ENCODE assay signal across 24 mouse cellular contexts in the genomic region with DNA sequence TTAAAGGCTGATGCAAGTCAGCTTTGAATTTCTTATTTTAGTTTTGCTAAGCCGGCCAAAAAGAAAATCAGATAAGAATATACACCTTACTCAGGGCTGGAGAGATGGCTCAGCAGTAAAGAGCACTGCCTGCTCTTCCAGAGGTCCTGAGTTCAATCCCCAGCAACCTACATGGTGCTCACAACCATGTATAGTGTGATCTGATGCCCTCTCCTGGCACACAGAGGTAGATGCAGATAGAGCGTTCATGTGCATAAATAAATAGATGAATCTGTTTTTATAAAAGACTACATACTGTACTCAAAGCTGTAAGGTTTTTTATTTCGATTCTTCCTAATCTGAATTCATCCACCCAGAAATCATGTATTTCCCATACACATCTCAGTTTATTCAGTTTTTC.
DNase-seq lines count a peak whose midpoint lies in the region; ATAC-seq and TF ChIP-seq lines count a peak whose summit lies in the region.
"Had no signal": no experiment of that assay in that cellular context is flagged by ENCODE, and none has a peak within 500 bp of the region (broad histone marks: within the 10 kb centered on the region; RNA-seq: fewer than 3 reads in every experiment).

No protein-coding gene starts in this region.

- no peak for ATAC-seq in kidney, postnatal 0 days (replicated peaks; ENCODE audit: low FRiP score, low read depth)
- ATAC-seq in midbrain, postnatal 0 days (ENCODE audit: low FRiP score), result no peak
- no peak for ATAC-seq in midbrain, embryonic 16.5 days
- ATAC-seq in granulocyte monocyte progenitor cell, adult 5-6 weeks (replicated peaks; ENCODE audit: poor library complexity, severe bottlenecking), result no peak
- ATAC-seq: forebrain, embryonic 16.5 days; liver, embryonic 12.5 days; liver, postnatal 0 days had no signal

- no peak overlapping the region for H3K27ac ChIP-seq in gastrocnemius, adult 2 months
- no peak overlapping the region for H3K27ac ChIP-seq in kidney, postnatal 0 days
- H3K27ac ChIP-seq in midbrain, postnatal 0 days (ENCODE audit: low read depth, low read length), result no peak overlapping the region
- H3K27ac ChIP-seq in midbrain, embryonic 16.5 days (ENCODE audit: low read length), result no peak overlapping the region
- H3K27ac ChIP-seq: embryonic facial prominence, embryonic 13.5 days; hindbrain, embryonic 14.5 days; liver, embryonic 12.5 days; neural tube, embryonic 13.5 days had no signal

- DNase-seq in gastrocnemius, adult 2 months, result no peak
- no peak for DNase-seq in gastrocnemius, postnatal 36 days
- no peak for DNase-seq in kidney, postnatal 0 days (ENCODE audit: low spot score)
- DNase-seq in kidney, adult 18-20 months, result no peak
- no peak for DNase-seq in midbrain, postnatal 0 days (ENCODE audit: low spot score)
- no peak for DNase-seq in adrenal gland, adult (ENCODE audit: inconsistent age in 2 of 2, low spot score in 1 of 2)
- DNase-seq: adrenal gland, postnatal 14 days; cerebellum, adult 11 months; cerebellum, postnatal 10 days; kidney, adult 9 months; kidney, postnatal 14 days; left cerebral cortex, postnatal 4 days; liver, postnatal 0 days; lung, postnatal 14 days had no signal

- no peak overlapping the region for H3K4me2 ChIP-seq in kidney, postnatal 0 days (ENCODE audit: low read length)
- no peak overlapping the region for H3K4me2 ChIP-seq in midbrain, postnatal 0 days (ENCODE audit: low read depth, low read length, poor library complexity, severe bottlenecking)
- no peak overlapping the region for H3K4me2 ChIP-seq in midbrain, embryonic 16.5 days (ENCODE audit: low read length)
- H3K4me2 ChIP-seq: embryonic facial prominence, embryonic 13.5 days; heart, embryonic 11.5 days; hindbrain, embryonic 14.5 days; liver, embryonic 12.5 days; midbrain, embryonic 11.5 days; neural tube, embryonic 13.5 days had no signal

- no peaks in the 10 kb centered on the region for H3K9me3 ChIP-seq in kidney, postnatal 0 days (replicated peaks; ENCODE audit: low read length)
- H3K9me3 ChIP-seq in midbrain, postnatal 0 days (ENCODE audit: low read length), result no peaks in the 10 kb centered on the region
- no peaks in the 10 kb centered on the region for H3K9me3 ChIP-seq in midbrain, embryonic 16.5 days (replicated peaks; ENCODE audit: control insufficient read depth, low read length, poor library complexity, severe bottlenecking)
- H3K9me3 ChIP-seq: neural tube, embryonic 13.5 days had no signal

- no peaks in the 10 kb centered on the region for H3K27me3 ChIP-seq in kidney, postnatal 0 days (ENCODE audit: insufficient read depth, low read length)
- H3K27me3 ChIP-seq in midbrain, postnatal 0 days (ENCODE audit: insufficient read depth, low read length), result no peaks in the 10 kb centered on the region
- H3K27me3 ChIP-seq in midbrain, embryonic 16.5 days (ENCODE audit: control insufficient read depth, insufficient read depth, low read depth, low read length), result no peaks in the 10 kb centered on the region
- H3K27me3 ChIP-seq: embryonic facial prominence, embryonic 13.5 days; liver, embryonic 12.5 days; neural tube, embryonic 13.5 days had no signal

- no peak overlapping the region for H3K4me3 ChIP-seq in gastrocnemius, adult 2 months
- H3K4me3 ChIP-seq in kidney, postnatal 0 days (replicated peaks; ENCODE audit: low read depth, low read length), result no peak overlapping the region
- no peak overlapping the region for H3K4me3 ChIP-seq in midbrain, postnatal 0 days (ENCODE audit: low read depth, low read length)
- H3K4me3 ChIP-seq in midbrain, embryonic 16.5 days (ENCODE audit: low read depth, low read length), result no peak overlapping the region
- H3K4me3 ChIP-seq: embryonic facial prominence, embryonic 13.5 days; erythroblast, embryonic 14.5 days; liver, embryonic 12.5 days; neural tube, embryonic 13.5 days had no signal

- H3K9ac ChIP-seq in kidney, postnatal 0 days (ENCODE audit: low read depth, low read length), result no peak overlapping the region
- H3K9ac ChIP-seq in midbrain, postnatal 0 days (replicated peaks; ENCODE audit: low read length, poor library complexity, severe bottlenecking), result no peak overlapping the region
- no peak overlapping the region for H3K9ac ChIP-seq in midbrain, embryonic 16.5 days (ENCODE audit: low read depth, low read length)
- H3K9ac ChIP-seq: embryonic facial prominence, embryonic 13.5 days; hindbrain, embryonic 14.5 days; liver, embryonic 12.5 days; liver, postnatal 0 days; neural tube, embryonic 13.5 days had no signal

- WGBS in kidney, postnatal 0 days, result 97% methylated on average over 3 of the region's 3 CpGs
- 96% methylated on average over 3 of the region's 3 CpGs for WGBS in midbrain, postnatal 0 days
- WGBS in midbrain, embryonic 16.5 days, result 97% methylated on average over 3 of the region's 3 CpGs

- peak; percentile 13; the same call in 1 of the 2 replicates for TF ChIP-seq CTCF in gastrocnemius, adult 2 months (IDR thresholded peaks at IDR 0.05)
- peak; percentile 34; the same call in 1 of the 2 replicates for TF ChIP-seq CTCF in kidney, postnatal 0 days (IDR thresholded peaks at IDR 0.05; ENCODE audit: low read depth)
- TF ChIP-seq CTCF in midbrain, postnatal 0 days (IDR thresholded peaks at IDR 0.05), result peak; percentile 40; the same call in 1 of the 2 replicates

- intact Hi-C loops in gastrocnemius, adult 2 months (cut with DNase I), result no loop called here
- intact Hi-C loops in gastrocnemius, postnatal 36 days (cut with DNase I), result no loop called here

- no peaks in the 10 kb centered on the region for H3K4me1 ChIP-seq in kidney, postnatal 0 days (replicated peaks; ENCODE audit: insufficient read depth, low read length)
- no peaks in the 10 kb centered on the region for H3K4me1 ChIP-seq in midbrain, postnatal 0 days (ENCODE audit: insufficient read depth, low read length)
- peaks cover 8% of the 10 kb centered on the region for H3K4me1 ChIP-seq in midbrain, embryonic 16.5 days (ENCODE audit: control insufficient read depth, insufficient read depth, low read length)
- H3K4me1 ChIP-seq: liver, embryonic 12.5 days had no signal

- H3K36me3 ChIP-seq in kidney, postnatal 0 days (ENCODE audit: insufficient read depth, low read length), result 0 out of 2 replicates have a peak, but pooled peaks cover 5% of the 10 kb centered on the region
- no peaks in the 10 kb centered on the region for H3K36me3 ChIP-seq in midbrain, postnatal 0 days (ENCODE audit: insufficient read depth, low read length)
- peaks cover 2% of the 10 kb centered on the region; the same call in 1 of the 2 replicates for H3K36me3 ChIP-seq in midbrain, embryonic 16.5 days (ENCODE audit: control insufficient read depth, insufficient read depth, low read length)
